Comparison of ENCODE assay signal across 9 mouse cellular contexts in the genomic region with DNA sequence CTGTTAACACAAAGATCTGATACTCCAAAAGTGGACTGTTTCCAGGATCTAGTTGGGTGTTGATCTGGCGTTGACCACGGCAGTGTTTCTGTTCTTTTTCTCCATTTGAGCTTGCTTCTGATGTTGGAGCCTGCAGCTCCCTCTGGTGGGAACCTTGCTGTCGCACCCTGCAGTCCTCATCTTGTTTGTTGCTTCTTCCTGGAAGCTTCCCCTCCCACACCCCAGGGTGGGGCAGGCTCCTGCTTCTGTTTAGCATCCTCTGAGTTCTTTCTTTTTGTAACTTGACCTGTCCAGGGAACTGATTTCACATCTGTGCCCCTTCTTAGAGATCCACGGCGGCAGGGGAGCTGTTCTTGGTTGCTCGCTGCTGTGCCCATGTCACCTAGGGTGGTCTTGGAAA. TPM values are rescaled to one million over a fixed set of nuclear protein-coding genes. Genes with fewer than 3 reads are reported as not detected.
A peak's percentile ranks its signal among the peaks of the same experiment; 100 is the strongest.
DNase-seq lines count a peak whose midpoint lies in the region; ATAC-seq and TF ChIP-seq lines count a peak whose summit lies in the region.
"Had no signal": no experiment of that assay in that cellular context is flagged by ENCODE, and none has a peak within 500 bp of the region (broad histone marks: within the 10 kb centered on the region; RNA-seq: fewer than 3 reads in every experiment).

No protein-coding gene starts in this region.

- no peak overlapping the region for H3K4me3 ChIP-seq in forebrain, embryonic 11.5 days (ENCODE audit: low read depth, low read length)
- no peak overlapping the region for H3K4me3 ChIP-seq in forebrain, embryonic 12.5 days (replicated peaks)
- no peak overlapping the region for H3K4me3 ChIP-seq in CH12.LX (replicated peaks in 1 of 3; ENCODE audit: low read depth in 2 of 3, low read length in 2 of 3, poor library complexity in 1 of 3)
- H3K4me3 ChIP-seq: midbrain, embryonic 12.5 days had no signal

- TF ChIP-seq CTCF in CH12.LX (conservative IDR thresholded peaks at IDR 0.05 in 1 of 2, IDR thresholded peaks at IDR 0.05 in 1 of 2; ENCODE audit: low read depth in 2 of 2, low read length in 2 of 2) = peak; percentile 55 to 95; a peak in 3 of 4 replicates

- no peaks in the 10 kb centered on the region for H3K79me2 ChIP-seq in CH12.LX (replicated peaks; ENCODE audit: control insufficient read depth, extremely low read depth, insufficient read depth, poor library complexity, severe bottlenecking)

- H3K4me1 ChIP-seq in forebrain, embryonic 11.5 days (replicated peaks; ENCODE audit: control insufficient read depth, insufficient read depth, low read length) = no peaks in the 10 kb centered on the region
- no peaks in the 10 kb centered on the region for H3K4me1 ChIP-seq in forebrain, embryonic 12.5 days
- H3K4me1 ChIP-seq in CH12.LX (ENCODE audit: control insufficient read depth in 1 of 2, insufficient read depth in 2 of 2) = peaks cover 13 to 46% of the 10 kb centered on the region in 2 experiments
- H3K4me1 ChIP-seq: midbrain, embryonic 12.5 days had no signal

- TF ChIP-seq POLR2A in CH12.LX (IDR thresholded peaks at IDR 0.05; ENCODE audit: low read depth, low read length) = no peak

- TF ChIP-seq RAD21 in CH12.LX (IDR thresholded peaks at IDR 0.05; ENCODE audit: low read depth, low read length) = peak; percentile 92

- in situ Hi-C loops in CH12.LX (cut with MboI; ENCODE audit: low pct_ligation_motif_present, low pct_unique_long_range_greater_than_20kb, low sequenced_read_pairs) = loop anchor here (10.0 kb wide), 1 partner anchor 98 kb away; no protein-coding TSS in a partner anchor

- H3K27me3 ChIP-seq in forebrain, embryonic 11.5 days (ENCODE audit: control insufficient read depth, insufficient read depth, low read length) = no peaks in the 10 kb centered on the region
- no peaks in the 10 kb centered on the region for H3K27me3 ChIP-seq in forebrain, embryonic 12.5 days
- H3K27me3 ChIP-seq in CH12.LX (replicated peaks) = no peaks in the 10 kb centered on the region
- H3K27me3 ChIP-seq: midbrain, embryonic 12.5 days had no signal

- intact Hi-C loops in heart, postnatal 36 days (cut with DNase I) = no loop called here

- H3K9me3 ChIP-seq in forebrain, embryonic 11.5 days (ENCODE audit: control insufficient read depth, low read length) = no peaks in the 10 kb centered on the region
- H3K9me3 ChIP-seq in forebrain, embryonic 12.5 days = no peaks in the 10 kb centered on the region
- peaks cover 4% of the 10 kb centered on the region for H3K9me3 ChIP-seq in CH12.LX (replicated peaks; ENCODE audit: low read length)
- H3K9me3 ChIP-seq: midbrain, embryonic 12.5 days had no signal

- H3K9ac ChIP-seq in forebrain, embryonic 11.5 days (ENCODE audit: low read length) = no peak overlapping the region
- H3K9ac ChIP-seq in forebrain, embryonic 12.5 days = no peak overlapping the region
- no peak overlapping the region for H3K9ac ChIP-seq in CH12.LX (ENCODE audit: insufficient read depth, low read depth)
- H3K9ac ChIP-seq: midbrain, embryonic 12.5 days had no signal

- DNase-seq in forebrain, embryonic 11.5 days (ENCODE audit: low spot score) = peak; percentile 61
- DNase-seq in CH12.LX (ENCODE audit: extremely low read depth) = peak; percentile 73
- DNase-seq in cerebellum, adult 9-11 months = peak; percentile 2
- peak; percentile 12 to 13 for DNase-seq in heart, postnatal 36 days
- DNase-seq in layer of hippocampus, postnatal 10 days (ENCODE audit: low spot score in 2 of 2) = peak; percentile 53 to 70
- DNase-seq in spleen, postnatal 4 days (ENCODE audit: low spot score in 2 of 2) = peak; percentile 36 to 70

- no peak overlapping the region for H3K4me2 ChIP-seq in forebrain, embryonic 11.5 days (ENCODE audit: low read depth, low read length, severe bottlenecking)
- H3K4me2 ChIP-seq in forebrain, embryonic 12.5 days = no peak overlapping the region
- H3K4me2 ChIP-seq in CH12.LX (ENCODE audit: insufficient read depth, low read depth, poor library complexity, severe bottlenecking) = peak overlapping the region; percentile 16; the same call in 1 of the 2 replicates
- H3K4me2 ChIP-seq: midbrain, embryonic 12.5 days had no signal

- ATAC-seq in forebrain, embryonic 11.5 days (replicated peaks; ENCODE audit: low FRiP score) = no peak
- no peak for ATAC-seq in forebrain, embryonic 12.5 days (ENCODE audit: low FRiP score)
- ATAC-seq in megakaryocyte, adult 5-6 weeks (ENCODE audit: poor library complexity, severe bottlenecking) = peak; percentile 98

- H3K36me3 ChIP-seq in forebrain, embryonic 11.5 days (ENCODE audit: control insufficient read depth, insufficient read depth, low read length) = no peaks in the 10 kb centered on the region
- no peaks in the 10 kb centered on the region for H3K36me3 ChIP-seq in forebrain, embryonic 12.5 days (replicated peaks)
- H3K36me3 ChIP-seq in CH12.LX (replicated peaks in 1 of 2; ENCODE audit: control insufficient read depth in 1 of 2, insufficient read depth in 1 of 2, low read length in 1 of 2) = no peaks in the 10 kb centered on the region
- H3K36me3 ChIP-seq: midbrain, embryonic 12.5 days had no signal

- TF ChIP-seq EP300 in CH12.LX (IDR thresholded peaks at IDR 0.05; ENCODE audit: low read length) = no peak

- WGBS in forebrain, embryonic 11.5 days = 33% methylated on average over 6 of the region's 6 CpGs
- 31% methylated on average over 6 of the region's 6 CpGs for WGBS in forebrain, embryonic 12.5 days

- dilution Hi-C loops in CH12.LX (cut with MboI; ENCODE audit: extremely low pct_ligation_motif_present, extremely low pct_unique_long_range_greater_than_20kb, low sequenced_read_pairs) = no loop called here

- no peak overlapping the region for H3K27ac ChIP-seq in forebrain, embryonic 11.5 days (ENCODE audit: low read depth, low read length)
- H3K27ac ChIP-seq in forebrain, embryonic 12.5 days = no peak overlapping the region
- H3K27ac ChIP-seq in CH12.LX (ENCODE audit: insufficient read depth, low read depth) = no peak overlapping the region
- H3K27ac ChIP-seq: midbrain, embryonic 12.5 days had no signal

TF ChIP-seq in CH12.LX, 34 proteins besides CTCF, POLR2A, EP300 and RAD21:
- no peak for TF ChIP-seq MYC (IDR thresholded peaks at IDR 0.05; ENCODE audit: low read depth, low read length)
- TF ChIP-seq TCF12 (IDR thresholded peaks at IDR 0.05; ENCODE audit: low read depth, low read length) = 0 out of 2 replicates have a peak, but pooled peaks have one; percentile 9
- TF ChIP-seq JUND (conservative IDR thresholded peaks at IDR 0.05; ENCODE audit: low read depth, low read length) = no peak
- peak; percentile 93 for TF ChIP-seq SMC3 (IDR thresholded peaks at IDR 0.05; ENCODE audit: low read depth, low read length)
- TF ChIP-seq ELF1 (IDR thresholded peaks at IDR 0.05; ENCODE audit: low read depth, low read length) = peak; percentile 71; the same call in 1 of the 2 replicates
- no peak for TF ChIP-seq POLR2AphosphoS2 (IDR thresholded peaks at IDR 0.05; ENCODE audit: low read depth, low read length)
- no peak for TF ChIP-seq NELFE (IDR thresholded peaks at IDR 0.05; ENCODE audit: low read depth, low read length)
- TF ChIP-seq SIN3A (IDR thresholded peaks at IDR 0.05; ENCODE audit: low read length) = no peak
- TF ChIP-seq MEF2A (IDR thresholded peaks at IDR 0.05; ENCODE audit: borderline replicate concordance, low read depth, low read length) = no peak
- TF ChIP-seq ZC3H11A (IDR thresholded peaks at IDR 0.05; ENCODE audit: low read depth, low read length) = no peak; the same call in 1 of the 2 replicates
- no peak for TF ChIP-seq PAX5 (IDR thresholded peaks at IDR 0.05; ENCODE audit: low read length)

RNA-seq across cellular contexts. Expression of gene Acpp, which starts 35.7 kb away (rescaled TPM):
- polyA plus RNA-seq in forebrain, embryonic 11.5 days (2014; fragmentation: Nextera tagmentation; extraction: Ambion mirVana) = 0.31 and 0.40 TPM in 2 replicates
- 0.09 and 0.47 TPM in 2 replicates for polyA plus RNA-seq in forebrain, embryonic 12.5 days (2016; fragmentation: Nextera tagmentation; extraction: Ambion mirVana)
- total RNA-seq in CH12.LX (2012; rRNA removed) = 0.17 and 0.30 TPM in 2 replicates
- 0.19 and 0.27 TPM in 2 replicates for total RNA-seq in CH12.LX (2014; rRNA removed)
- polyA plus RNA-seq in CH12.LX (2012; ENCODE audit: insufficient read length, low read depth) = 0.56 and 0.97 TPM in 2 replicates
- under 1 TPM; 0.14 to 0.33 TPM for total RNA-seq in heart, postnatal 36 days (2021)
- under 1 TPM; 0.54 to 0.59 TPM for total RNA-seq in layer of hippocampus, postnatal 10 days (2021)
- total RNA-seq in megakaryocyte, adult 5-6 weeks (2015) = 12.8 and 14.8 TPM in 2 replicates
- 10.9 and 17.7 TPM in 2 replicates for total RNA-seq in megakaryocyte, adult 5-6 weeks (2017)

Comparison
In these comparisons a context has a peak if more than half of its experiments do, and no peak if none do; other contexts are left out.
1. DNase-seq: peak in every context shown above with its lines; median percentile 73 in CH12.LX; 62 in layer of hippocampus, postnatal 10 days; 61 in forebrain, embryonic 11.5 days; 53 in spleen, postnatal 4 days; 12 in heart, postnatal 36 days; 2 in cerebellum, adult 9-11 months.
2. RNA of gene Acpp, which starts 35.7 kb away (total RNA-seq): 10.9 to 17.7 TPM in megakaryocyte, adult 5-6 weeks; 0.54 to 0.59 TPM in layer of hippocampus, postnatal 10 days, 0.14 to 0.33 TPM in heart, postnatal 36 days and 0.17 to 0.30 TPM in CH12.LX; every median in the first group is over 4 times any median in the second.